Mouse (Mus musculus): ENCODE data around the gene Msx2.

Msx2 gene

GRCm38 (mm10) chr13:53470437-53471151, 2.3 kb downstream of the Msx2 start:
- ChIA-PET CTCF (interaction anchor here in 1 of 4 experiments (0.6 to 2.4 kb wide), 2 partner anchors 44 to 203 kb away, joined by 4 to 6 read pairs; no protein-coding TSS in a partner anchor), POLR2A (interaction anchor here in 2 of 4 experiments (0.6 to 1.7 kb wide), 5 partner anchors 9 to 1401 kb away, joined by 3 to 7 read pairs (median 3); no protein-coding TSS in a partner anchor)

- POLR2A ChIA-PET: interaction anchor here in 1 of 4 experiments (0.6 to 1.7 kb wide), 4 partner anchors 8 to 785 kb away, joined by 3 to 7 read pairs (median 3); partner anchors contain the start of gene Sptlc1
- CTCF ChIA-PET: interaction anchor here in 1 of 4 experiments (2.4 kb wide), 1 partner anchor 43 kb away, joined by 6 read pairs; no protein-coding TSS in a partner anchor
These were observed 3.1 kb downstream of the Msx2 start for GRCm38 (mm10) chr13:53469756-53470155.

GRCm38 (mm10) chr13:53468171-53468570, 4.7 kb downstream of the Msx2 start:
- ChIA-PET POLR2A (no interaction called here), CTCF (no interaction called here)

- ChIA-PET POLR2A (interaction anchor here in 1 of 4 experiments (0.9 kb wide), 1 partner anchor 9 kb away, joined by 3 read pairs; no protein-coding TSS in a partner anchor), CTCF (interaction anchor here in 2 of 4 experiments (0.5 to 0.6 kb wide), 2 partner anchors 40 to 89 kb away, joined by 3 to 6 read pairs; partner anchors contain the start of gene Sptlc1 (in 1 of the 2))
These were observed 6.5 kb downstream of the Msx2 start for GRCm38 (mm10) chr13:53466189-53466866.

GRCm38 (mm10) chr13:53465191-53465820, 7.6 kb downstream of the Msx2 start:
- ChIA-PET POLR2A (interaction anchor here (0.7 to 1.1 kb wide), 8 partner anchors 8 to 211 kb away, joined by 3 to 6 read pairs (median 3); partner anchors contain the start of gene Msx2 (in 1 of the 4)), CTCF (interaction anchor here in 2 of 4 experiments (0.6 to 1.3 kb wide), 4 partner anchors 18 to 313 kb away, joined by 3 to 6 read pairs (median 4); no protein-coding TSS in a partner anchor)

GRCm38 (mm10) chr13:53464441-53465001, 8.4 kb downstream of the Msx2 start:
- ChIA-PET POLR2A (interaction anchor here in 2 of 4 experiments (0.8 to 1.2 kb wide), 6 partner anchors 9 to 127 kb away, joined by 3 to 8 read pairs (median 4); partner anchors contain the start of gene Msx2 (in 1 of the 2)), CTCF (interaction anchor here in 1 of 4 experiments (1.1 to 1.3 kb wide), 2 partner anchors 17 to 38 kb away, joined by 3 to 6 read pairs; no protein-coding TSS in a partner anchor)

GRCm38 (mm10) chr13:53463946-53464345, 8.9 kb downstream of the Msx2 start:
- ChIA-PET CTCF (interaction anchor here in 1 of 4 experiments (0.6 to 1.5 kb wide), 3 partner anchors 37 to 1142 kb away, joined by 3 to 6 read pairs (median 3); no protein-coding TSS in a partner anchor), POLR2A (interaction anchor here in 2 of 4 experiments (0.7 to 3.4 kb wide), 3 partner anchors 9 to 316 kb away, joined by 8 to 18 read pairs (median 11); partner anchors contain the start of gene Msx2 (in 1 of the 2))

- CTCF ChIA-PET: interaction anchor here in 2 of 4 experiments (0.6 to 2.8 kb wide), 5 partner anchors 15 to 1143 kb away, joined by 3 to 9 read pairs (median 3); no protein-coding TSS in a partner anchor
- POLR2A ChIA-PET: interaction anchor here in 2 of 4 experiments (0.7 to 3.4 kb wide), 5 partner anchors 10 to 317 kb away, joined by 8 to 19 read pairs (median 11); partner anchors contain the start of gene Msx2 (in 1 of the 2)
These were observed 9.8 kb downstream of the Msx2 start for GRCm38 (mm10) chr13:53463037-53463436.

GRCm38 (mm10) chr13:53462649-53462970, 10.3 kb downstream of the Msx2 start:
- ChIA-PET CTCF (interaction anchor here in 3 of 4 experiments (0.8 to 2.8 kb wide), 6 partner anchors 15 to 203 kb away, joined by 3 to 9 read pairs (median 4); no protein-coding TSS in a partner anchor), POLR2A (interaction anchor here in 1 of 4 experiments (1.8 to 3.4 kb wide), 3 partner anchors 8 to 14 kb away, joined by 7 to 19 read pairs (median 18); partner anchors contain the start of gene Msx2)

- POLR2A ChIA-PET: interaction anchor here in 2 of 4 experiments (0.6 to 3.4 kb wide), 5 partner anchors 8 to 14 kb away, joined by 3 to 19 read pairs (median 7); partner anchors contain the start of gene Msx2 (in 2 of the 2)
- CTCF ChIA-PET: interaction anchor here in 3 of 4 experiments (0.5 to 2.8 kb wide), 14 partner anchors 10 to 656 kb away, joined by 3 to 16 read pairs (median 6); no protein-coding TSS in a partner anchor
These were observed 10.8 kb downstream of the Msx2 start for GRCm38 (mm10) chr13:53461855-53462648.

GRCm38 (mm10) chr13:53461346-53461745, 11.5 kb downstream of the Msx2 start:
- ChIA-PET POLR2A (interaction anchor here in 3 of 4 experiments (0.6 to 3.4 kb wide), 7 partner anchors 9 to 26 kb away, joined by 3 to 19 read pairs (median 5); partner anchors contain the start of gene Msx2 (in 2 of the 3)), CTCF (interaction anchor here (0.5 to 2.8 kb wide), 15 partner anchors 10 to 1732 kb away, joined by 3 to 16 read pairs (median 6); no protein-coding TSS in a partner anchor)

GRCm38 (mm10) chr13:53458766-53459165, 14.1 kb downstream of the Msx2 start:
- POLR2A ChIA-PET: interaction anchor here in 1 of 4 experiments (0.7 kb wide), 1 partner anchor 921 kb away, joined by 3 read pairs; no protein-coding TSS in a partner anchor
- CTCF ChIA-PET: interaction anchor here in 2 of 4 experiments (1.6 to 3.3 kb wide), 3 partner anchors 11 to 32 kb away, joined by 4 to 14 read pairs (median 5); no protein-coding TSS in a partner anchor

GRCm38 (mm10) chr13:53454794-53455672, 17.8 kb downstream of the Msx2 start:
- POLR2A ChIA-PET: no interaction called here
- CTCF ChIA-PET: interaction anchor here in 1 of 4 experiments (0.6 to 1.3 kb wide), 2 partner anchors 29 to 289 kb away, joined by 4 read pairs; no protein-coding TSS in a partner anchor

GRCm38 (mm10) chr13:53453927-53454326, 18.9 kb downstream of the Msx2 start:
- ChIA-PET CTCF (interaction anchor here in 1 of 4 experiments (0.6 kb wide), 1 partner anchor 225 kb away, joined by 4 read pairs; no protein-coding TSS in a partner anchor), POLR2A (interaction anchor here in 1 of 4 experiments (0.6 kb wide), 1 partner anchor 1833 kb away, joined by 4 read pairs; no protein-coding TSS in a partner anchor)

GRCm38 (mm10) chr13:53447609-53448008, 25.3 kb downstream of the Msx2 start:
- ChIA-PET CTCF (interaction anchor here (0.5 to 3.4 kb wide), 56 partner anchors 9 to 992 kb away, joined by 3 to 52 read pairs (median 3); no protein-coding TSS in a partner anchor), POLR2A (interaction anchor here in 2 of 4 experiments (0.6 to 0.7 kb wide), 3 partner anchors 10 to 570 kb away, joined by 3 to 4 read pairs (median 3); no protein-coding TSS in a partner anchor)
